Mouse (Mus musculus) cerebellum, adult 2 months (tissue): ENCODE measurements around the gene 4921536K21Rik. TPM values are rescaled to one million over a fixed set of nuclear protein-coding genes. Genes with fewer than 3 reads are reported as not detected.
A peak's percentile ranks its signal among the peaks of the same experiment; 100 is the strongest.

Experiments used
- DNase-seq, 2 experiments: peaks; one replicate each; pipeline ENCODE4 v3.0.0; 2021
- H3K27ac ChIP-seq: fragments of 200-500 bp; 2 replicates; pipeline ENCODE4 v1.5.1; 2012; ENCODE audit warnings: low read length, control low read depth, inconsistent platforms; ENCODE audit not compliant: insufficient read depth
- H3K27me3 ChIP-seq: fragments of 200-500 bp; 2 replicates; pipeline ENCODE4 v1.6.1; 2012; ENCODE audit warnings: inconsistent platforms, mild to moderate bottlenecking, low read length, moderate library complexity; ENCODE audit not compliant: control insufficient read depth, insufficient read depth
- H3K4me1 ChIP-seq: fragments of 200-500 bp; 2 replicates; pipeline ENCODE4 v1.6.1; 2011; ENCODE audit warnings: low read length; ENCODE audit not compliant: control insufficient read depth, insufficient read depth
- H3K4me3 ChIP-seq: fragments of 200-500 bp; replicated peaks from 2 replicates; pipeline ENCODE3; 2011; ENCODE audit warnings: mild to moderate bottlenecking, low read depth, low read length, control low read depth; ENCODE audit not compliant: insufficient read depth
- CTCF ChIP-seq: fragments of 200-500 bp; IDR thresholded peaks from 2 replicates; pipeline ENCODE4 v1.5.1; 2011; ENCODE audit warnings: low read depth, mild to moderate bottlenecking, control low read depth, low read length, moderate library complexity, borderline replicate concordance; ENCODE audit not compliant: insufficient read depth
- POLR2A ChIP-seq: fragments of 200-500 bp; IDR thresholded peaks from 2 replicates; pipeline ENCODE4 v1.6.1; 2011; ENCODE audit warnings: low read length, control low read depth, borderline replicate concordance; ENCODE audit not compliant: insufficient read depth
- WGBS: fragments of 180-500 bp; shearing (Covaris S2); methylation state at CpG from one replicate; pipeline ENCODE4 v1.1.7; 2018; 5-methylcytosine and 5-hydroxymethylcytosine counted together
- polyA plus RNA-seq: library from polyadenylated mRNA; depleted of rRNA; stranded (reverse); fragments of >200 nt; gene quantifications from 2 replicates; pipeline ENCODE4 v1.2.3, GENCODE M21; 2012

The 4921536K21Rik gene
- polyA plus RNA-seq, 1 experiment, result 0.29 TPM

DNA sequence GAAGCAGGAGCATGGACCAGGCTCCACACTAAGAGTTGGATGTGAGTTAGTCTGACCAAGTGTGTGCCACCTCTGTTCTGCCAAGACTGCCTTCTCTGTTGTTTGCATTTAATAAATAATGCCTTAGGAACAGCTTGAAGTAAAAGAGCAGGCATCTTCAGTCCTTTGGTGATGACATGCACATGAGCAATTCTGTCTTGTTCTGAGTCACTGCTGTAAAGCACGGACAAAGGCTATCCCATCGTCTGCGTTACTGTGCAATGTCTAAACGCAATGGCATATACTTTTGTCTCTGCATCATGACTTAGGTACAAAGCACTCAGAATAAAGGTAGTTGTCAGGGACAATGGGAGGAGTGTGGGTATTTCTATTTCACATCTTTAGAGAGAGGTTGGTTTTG lies 35.1 kb downstream of the 4921536K21Rik start:
- WGBS, result 63% methylated on average over 4 of the region's 4 CpGs
- TF ChIP-seq CTCF (no peak), POLR2A (no peak)
- H3K27ac ChIP-seq, result no peak overlapping the region
- peaks cover 32% of the 10 kb centered on the region for H3K4me1 ChIP-seq
- DNase-seq, result peak in 1 of 2 experiments; percentile 9
- peak overlapping the region; percentile 15 for H3K4me3 ChIP-seq
- no peaks in the 10 kb centered on the region for H3K27me3 ChIP-seq

DNA sequence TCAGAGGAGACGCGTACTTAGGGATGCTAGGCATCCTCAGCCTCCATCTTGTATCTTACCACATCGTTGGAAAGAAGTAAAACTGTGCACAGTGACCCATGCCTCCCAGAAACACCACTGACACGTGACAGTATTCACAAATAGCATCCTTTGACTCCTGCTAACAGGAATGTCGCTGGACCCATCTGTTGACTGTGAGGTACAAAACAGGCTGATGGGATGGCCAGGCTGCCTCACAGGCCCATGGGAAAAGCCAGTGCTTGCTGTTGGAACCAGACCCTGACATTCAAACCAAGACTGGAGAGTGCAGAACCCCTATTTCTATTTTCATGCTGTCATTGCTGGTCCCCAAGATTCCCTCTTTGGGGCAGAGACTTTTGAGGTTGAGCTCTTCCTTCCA lies 37.0 kb downstream of the 4921536K21Rik start:
- 43% methylated on average over 5 of the region's 5 CpGs for WGBS
- Histone ChIP-seq H3K4me3 (no peak overlapping the region), H3K4me1 (peaks cover 46% of the 10 kb centered on the region), H3K27ac (peak overlapping the region; percentile 41; the same call in 1 of the 2 replicates), H3K27me3 (no peaks in the 10 kb centered on the region)
- TF ChIP-seq CTCF, result no peak
- no peak for TF ChIP-seq POLR2A
- peak; percentile 23 to 27 for DNase-seq

DNA sequence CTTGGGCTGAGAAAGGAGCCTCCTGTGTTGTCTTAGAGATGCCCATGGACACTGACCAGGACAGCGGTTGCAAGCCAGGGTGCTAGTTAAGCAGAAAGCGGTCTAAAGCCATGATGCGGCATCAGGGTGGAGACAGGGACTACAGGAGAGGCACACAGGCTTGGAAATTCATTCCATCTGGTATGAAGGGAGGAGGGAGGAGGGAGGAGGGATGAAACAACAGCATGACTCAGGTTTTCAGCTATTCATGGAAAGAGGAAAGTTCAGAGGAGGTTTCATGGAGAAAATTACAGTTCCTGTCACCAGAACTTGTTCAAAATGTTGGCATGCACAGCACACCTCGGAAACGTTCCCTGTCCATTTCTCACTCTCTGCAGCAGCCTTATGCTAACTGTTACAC lies 39.1 kb downstream of the 4921536K21Rik start:
- peak; percentile 43 to 79 for DNase-seq
- H3K4me1 ChIP-seq, result peaks cover 60% of the 10 kb centered on the region
- TF ChIP-seq POLR2A, result peak; percentile 24; the same call in 1 of the 2 replicates
- TF ChIP-seq CTCF, result no peak
- 22% methylated on average over 5 of the region's 5 CpGs for WGBS
- no peaks in the 10 kb centered on the region for H3K27me3 ChIP-seq
- peak overlapping the region; percentile 53 for H3K27ac ChIP-seq
- H3K4me3 ChIP-seq, result peak overlapping the region; percentile 18

DNA sequence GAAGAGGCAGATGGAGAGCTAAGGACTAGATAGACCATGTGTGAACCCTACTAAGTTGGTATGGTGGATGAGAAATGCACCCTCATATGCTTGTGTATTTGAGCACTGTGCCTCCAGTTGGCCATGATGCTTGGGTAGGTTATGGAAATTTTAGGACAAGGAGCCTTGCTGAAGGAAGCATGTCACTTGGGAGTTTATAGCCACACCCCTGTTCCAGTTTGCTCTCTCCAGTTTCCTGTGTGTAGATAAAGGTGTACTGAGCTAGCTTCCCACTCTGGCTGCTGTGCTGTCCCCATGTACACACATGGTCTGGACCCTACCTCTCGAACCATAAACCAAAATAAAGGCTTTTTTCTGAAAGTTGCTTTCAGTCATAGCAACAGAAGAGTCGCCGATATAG lies 40.7 kb downstream of the 4921536K21Rik start:
- 77% methylated on average over 3 of the region's 3 CpGs for WGBS
- no peak overlapping the region for H3K4me3 ChIP-seq
- peaks cover 67% of the 10 kb centered on the region for H3K4me1 ChIP-seq
- no peaks in the 10 kb centered on the region for H3K27me3 ChIP-seq
- peak overlapping the region; percentile 87 for H3K27ac ChIP-seq
- DNase-seq, result no peak
- TF ChIP-seq POLR2A (no peak), CTCF (no peak)

DNA sequence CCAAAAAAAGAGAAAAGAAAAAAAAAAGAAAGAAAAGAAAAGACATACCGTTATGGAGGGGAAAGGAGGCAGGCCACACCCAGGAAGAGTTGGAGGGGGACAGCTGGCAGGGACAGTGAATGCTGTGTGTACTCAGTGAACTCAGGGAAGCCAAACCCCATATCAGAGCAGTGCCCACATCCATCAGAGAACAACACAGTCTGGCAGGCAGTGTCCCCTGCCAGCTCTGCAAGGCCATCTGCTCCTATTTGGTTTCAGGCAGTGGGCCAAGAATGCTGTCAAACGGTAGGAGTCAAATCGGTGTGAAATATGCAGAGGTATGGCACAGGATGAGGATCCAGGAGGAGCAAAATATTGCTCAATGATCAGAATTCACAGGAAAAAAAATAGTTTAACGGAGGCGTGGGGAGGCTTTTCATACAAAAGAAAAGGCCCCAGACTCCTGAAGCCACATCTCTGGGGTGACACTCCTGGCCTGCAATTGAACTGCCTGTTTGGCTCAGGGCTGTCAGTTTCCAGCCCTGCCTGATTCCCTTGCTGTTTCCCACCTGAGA lies 41.3 kb downstream of the 4921536K21Rik start:
- no peak for TF ChIP-seq CTCF
- TF ChIP-seq POLR2A, result peak; percentile 33; the same call in 1 of the 2 replicates
- DNase-seq, result peak; percentile 95 to 98
- Histone ChIP-seq H3K27ac (peak overlapping the region; percentile 88), H3K4me1 (peaks cover 67% of the 10 kb centered on the region), H3K27me3 (no peaks in the 10 kb centered on the region), H3K4me3 (no peak overlapping the region)
- WGBS, result 8% methylated on average over 5 of the region's 5 CpGs

DNA sequence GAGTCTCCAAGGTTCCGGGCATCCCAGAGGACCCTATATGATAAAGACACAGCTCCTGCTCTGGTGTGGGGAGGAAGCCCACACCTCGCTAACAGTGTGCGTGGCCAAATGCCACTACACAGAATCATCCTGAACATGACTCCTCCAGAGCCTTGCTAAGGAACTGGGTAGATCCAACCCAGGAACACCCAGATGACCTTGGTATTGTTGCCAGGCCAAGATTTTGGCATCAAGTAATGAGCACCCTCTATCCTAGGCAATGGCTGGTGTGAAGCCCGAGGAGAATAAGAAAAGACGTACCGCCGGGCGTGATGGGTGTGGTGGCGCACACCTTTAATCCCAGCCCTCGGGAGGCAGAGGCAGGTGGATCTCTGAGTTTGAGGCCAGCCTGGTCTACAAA lies 41.9 kb downstream of the 4921536K21Rik start:
- Histone ChIP-seq H3K4me1 (peaks cover 69% of the 10 kb centered on the region), H3K4me3 (no peak overlapping the region), H3K27me3 (no peaks in the 10 kb centered on the region), H3K27ac (peak overlapping the region; percentile 88)
- WGBS, result 27% methylated on average over 10 of the region's 10 CpGs
- peak; percentile 37 to 50 for DNase-seq
- TF ChIP-seq POLR2A (no peak), CTCF (no peak)

DNA sequence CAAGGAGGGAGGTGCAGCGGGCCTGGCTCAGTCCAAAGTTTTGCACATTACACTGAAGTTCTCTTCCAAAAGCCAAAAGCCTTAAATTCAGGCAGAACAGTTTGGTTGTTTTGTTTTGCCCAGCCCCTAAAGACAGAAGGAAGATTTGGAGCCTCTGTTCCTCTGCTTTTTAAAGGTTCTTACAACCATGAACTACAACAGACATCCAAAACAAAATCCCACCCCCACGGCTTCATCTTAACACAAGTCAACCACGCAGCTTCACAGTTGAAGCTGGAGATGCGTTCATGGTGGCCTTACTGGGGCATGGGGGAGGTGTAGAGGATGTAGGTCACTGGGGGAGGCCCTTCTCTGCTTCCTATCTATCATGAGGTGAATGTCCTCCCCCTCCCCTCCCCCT lies 43.0 kb downstream of the 4921536K21Rik start:
- 59% methylated on average over 4 of the region's 4 CpGs for WGBS
- Histone ChIP-seq H3K27ac (0 out of 2 replicates have a peak overlapping the region, but pooled peaks have one; percentile 49), H3K4me1 (peaks cover 76% of the 10 kb centered on the region), H3K27me3 (no peaks in the 10 kb centered on the region), H3K4me3 (no peak overlapping the region)
- DNase-seq, result peak in 1 of 2 experiments; percentile 17
- TF ChIP-seq POLR2A, result no peak

DNA sequence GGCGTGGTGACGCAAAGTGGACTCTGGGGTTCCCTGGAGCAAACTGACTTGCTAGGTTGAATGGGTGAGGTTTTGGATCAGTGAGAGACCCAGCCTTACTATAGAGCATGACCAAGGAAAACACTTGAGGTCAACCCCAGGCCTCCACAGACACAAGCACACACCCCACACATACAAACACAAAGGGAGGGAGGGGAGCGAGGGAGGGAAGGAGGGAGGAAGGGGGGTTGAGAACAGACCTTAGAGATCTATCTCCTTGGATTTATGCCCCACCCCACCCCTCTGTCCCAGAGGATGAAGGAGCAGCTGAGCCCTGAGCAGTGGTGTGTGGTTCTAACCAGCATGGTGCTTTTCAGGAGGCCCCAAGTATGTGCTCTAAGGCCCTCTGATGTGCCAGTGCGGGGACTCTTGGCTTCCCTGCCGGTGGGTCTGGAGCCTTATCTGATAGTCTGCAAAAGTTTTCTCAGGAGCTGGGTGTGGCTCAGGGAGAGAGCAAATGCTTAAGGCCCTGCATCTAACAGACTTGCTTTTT lies 44.1 kb downstream of the 4921536K21Rik start:
- Histone ChIP-seq H3K4me1 (peaks cover 71% of the 10 kb centered on the region), H3K27ac (peak overlapping the region; percentile 11; the same call in 1 of the 2 replicates)

More for the DNA sequence above, 44.1 kb downstream of the 4921536K21Rik start:
- TF ChIP-seq POLR2A (no peak), CTCF (no peak)
- 67% methylated on average over 5 of the region's 5 CpGs for WGBS
- peak in 1 of 2 experiments; percentile 27 for DNase-seq
- no peaks in the 10 kb centered on the region for H3K27me3 ChIP-seq
- no peak overlapping the region for H3K4me3 ChIP-seq
